Mouse (Mus musculus): Measurements from ENCODE around the gene Caprin2.

Gene Caprin2

GRCm38 (mm10) chr6:148838460-148838859, 57.6 kb downstream of the Caprin2 start:
- DNase-seq (ENCODE audit: low read depth, low spot score) = no peak

DNA sequence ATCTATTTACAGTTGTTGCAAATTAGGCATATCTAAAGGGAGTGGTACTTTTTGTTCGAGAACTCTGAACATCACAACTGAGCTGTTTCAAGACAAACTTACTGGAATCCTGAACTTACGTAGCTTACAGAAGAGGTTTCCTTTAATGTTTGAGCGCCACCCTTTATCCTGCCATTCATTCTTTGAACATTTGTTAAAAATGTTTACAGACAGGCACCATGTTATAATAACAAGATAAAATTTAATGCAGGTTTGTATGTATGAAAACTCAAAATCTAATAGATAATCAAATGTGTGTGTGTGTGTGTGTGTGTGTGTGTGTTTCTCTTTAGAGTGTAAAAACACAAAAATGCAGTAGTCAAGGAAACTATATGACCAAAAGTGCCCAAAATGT, 64.3 kb downstream of the Caprin2 start:
- no peak for DNase-seq (ENCODE audit: low read depth, low spot score)

DNA sequence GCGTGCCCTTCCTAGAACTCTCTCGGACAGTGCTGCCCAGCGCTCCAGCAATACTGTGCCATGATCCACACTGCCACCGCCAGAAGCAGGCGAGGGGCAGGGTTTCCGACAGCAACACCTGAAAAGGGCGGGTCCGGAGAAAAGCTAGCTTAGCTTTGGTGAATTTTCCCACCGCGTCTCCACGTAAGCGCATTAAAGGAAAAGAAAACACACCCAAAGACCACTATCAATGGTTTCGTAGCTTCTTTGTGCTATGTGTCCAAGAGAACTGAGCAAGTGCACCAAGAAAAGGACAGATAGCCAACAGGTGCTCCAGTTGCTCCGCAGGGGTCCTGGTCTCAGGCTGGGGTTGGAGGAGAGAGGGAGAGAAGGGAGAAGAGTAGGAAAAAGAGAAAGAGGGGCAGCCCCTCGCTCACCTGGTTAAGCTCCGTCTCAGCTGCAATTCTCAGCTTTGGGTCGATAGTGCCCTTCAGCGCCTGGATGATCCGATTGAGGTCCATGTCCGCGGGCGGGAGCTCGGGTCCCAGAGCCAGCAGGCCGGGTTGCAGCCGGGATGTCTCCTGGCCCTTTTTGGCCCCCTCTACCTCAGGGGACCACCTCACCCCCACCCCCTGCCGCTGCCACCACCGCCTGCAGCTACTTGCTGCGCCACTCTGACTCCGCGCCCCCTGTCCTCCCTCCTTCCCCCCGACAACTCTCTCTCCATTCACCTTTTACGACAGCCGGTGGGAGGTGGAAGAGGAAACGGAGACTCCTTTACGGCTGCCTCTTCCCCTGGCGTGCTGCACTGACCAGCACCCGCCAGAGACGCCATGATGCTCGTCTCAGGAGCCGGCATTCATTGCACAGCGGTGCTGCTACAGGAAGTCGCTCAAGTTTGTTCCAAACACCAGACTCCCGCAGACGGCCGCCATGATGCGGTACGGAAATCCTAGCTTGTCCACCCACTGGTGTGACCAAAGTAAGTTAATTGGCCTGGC, 65.0 kb downstream of the Caprin2 start, which contains the start of gene Ipo8:
Gene Ipo8 (minus strand): TSS at position 720 of the 980 bp plus-strand sequence.
- peak; percentile 87 for DNase-seq (ENCODE audit: low read depth, low spot score)

- DNase-seq (ENCODE audit: low read depth, low spot score) = no peak
These were observed 65.7 kb downstream of the Caprin2 start for GRCm38 (mm10) chr6:148830355-148830747.

DNA sequence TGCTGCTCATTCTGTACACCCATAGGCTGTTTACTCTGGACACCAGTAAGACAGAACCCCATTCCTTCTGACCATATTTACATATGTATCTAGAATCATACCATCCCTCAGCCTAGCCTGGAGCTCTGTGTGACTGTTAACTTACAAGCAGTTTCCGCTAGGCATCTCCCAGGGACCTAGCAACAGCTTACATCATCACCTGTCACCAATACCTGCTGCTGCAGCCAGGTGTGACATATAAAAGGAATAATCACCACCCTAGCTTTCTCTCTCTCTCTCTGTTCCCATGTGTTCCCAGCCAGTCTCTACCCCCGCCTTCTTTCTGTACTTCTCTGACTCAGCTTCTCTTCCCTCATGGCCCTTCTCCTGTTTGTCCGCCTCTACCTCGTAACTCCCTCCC, 69.9 kb downstream of the Caprin2 start:
- DNase-seq (ENCODE audit: low read depth, low spot score) = no peak

DNA sequence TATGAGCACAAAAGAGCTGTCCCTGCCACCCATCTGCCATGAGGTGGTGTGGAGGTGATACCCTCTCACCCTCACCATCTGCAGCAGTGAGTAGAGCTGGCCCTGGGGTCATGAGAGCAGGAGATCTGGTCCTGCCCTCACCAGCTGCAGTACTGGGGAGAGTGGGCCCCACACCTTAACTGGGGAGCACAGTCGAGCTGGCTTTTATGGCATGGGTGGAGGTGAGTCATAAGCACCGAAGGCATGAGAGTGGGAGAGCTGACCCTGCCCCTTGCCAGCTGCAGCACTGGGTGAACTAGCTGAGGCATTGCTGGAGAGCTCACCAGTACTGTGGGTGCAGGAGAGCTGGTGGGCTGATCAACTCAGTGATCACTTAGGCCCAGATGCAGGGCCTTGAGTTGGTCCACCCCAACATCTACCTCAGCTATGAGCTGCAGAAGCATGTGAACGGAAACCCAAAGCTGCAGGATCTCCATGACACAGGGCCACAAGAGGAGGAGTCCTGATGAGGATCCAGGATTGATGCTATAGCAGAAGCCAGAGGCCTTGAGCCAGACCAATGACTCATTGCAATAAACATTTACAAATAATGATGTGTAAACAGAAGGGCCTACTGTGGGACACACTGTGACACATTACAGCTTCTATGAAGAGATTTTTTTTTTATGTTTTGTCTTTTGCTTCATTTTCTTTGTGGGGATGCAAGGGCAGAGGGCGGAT, 77.3 kb downstream of the Caprin2 start:
- DNase-seq (ENCODE audit: low read depth, low spot score) = no peak

DNA sequence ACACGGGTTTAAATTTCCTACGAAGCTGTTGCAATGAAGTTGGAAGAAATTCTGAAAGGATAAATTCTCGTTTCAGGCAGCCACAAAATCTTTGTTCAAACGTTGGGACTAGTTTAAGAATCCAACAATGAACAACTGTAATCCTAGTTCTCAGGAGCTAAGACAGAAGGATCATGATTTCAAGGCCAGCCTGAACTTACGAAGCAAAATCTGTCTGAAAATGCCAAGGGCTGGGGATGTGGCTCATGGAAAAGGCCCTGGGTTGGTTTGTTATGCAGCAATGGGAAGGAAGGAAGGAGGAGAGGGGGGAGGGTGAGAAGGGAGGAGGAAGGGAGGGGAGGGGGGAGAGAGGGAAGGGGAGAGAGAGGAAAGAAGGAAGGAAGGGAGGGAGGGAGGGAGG, 79.3 kb downstream of the Caprin2 start:
- no peak for DNase-seq (ENCODE audit: low read depth, low spot score)

DNA sequence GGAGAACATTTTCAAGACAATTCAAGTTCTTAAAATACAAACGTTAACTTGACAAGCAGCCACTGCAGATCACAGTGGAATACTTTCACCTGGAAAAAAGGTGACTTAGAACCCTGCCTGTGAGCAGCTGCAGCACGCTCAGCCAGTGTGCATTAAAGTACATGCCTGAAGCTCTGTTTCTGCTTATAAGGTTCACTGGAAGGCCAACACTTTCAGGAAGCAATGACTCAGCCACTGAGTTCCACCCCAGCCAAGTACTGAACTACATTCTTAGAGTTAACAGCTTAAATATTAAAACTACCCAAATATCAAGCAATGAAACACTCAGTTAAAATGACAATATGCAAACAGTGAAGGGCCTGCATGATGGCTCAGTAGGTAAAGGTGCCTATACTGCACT, 84.9 kb downstream of the Caprin2 start:
- DNase-seq (ENCODE audit: low read depth, low spot score) = no peak

DNA sequence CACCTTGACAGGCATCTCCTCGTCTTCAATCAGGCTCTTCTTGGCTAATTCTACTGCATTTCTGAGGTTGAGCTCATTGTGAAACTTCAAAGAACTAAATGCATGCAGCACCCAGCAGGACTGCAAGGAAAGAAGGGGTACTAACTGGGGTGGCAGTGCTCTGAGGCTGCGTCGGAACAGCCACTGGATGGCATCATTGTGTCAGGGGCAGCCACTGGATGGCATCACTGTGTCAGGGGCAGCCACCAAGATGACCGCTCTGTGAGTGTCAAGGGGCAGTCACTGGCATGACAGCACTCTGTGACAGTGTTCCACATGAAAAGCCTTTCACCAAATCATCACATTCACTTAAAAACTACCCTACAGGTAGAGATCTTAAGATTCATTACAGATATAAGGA, 96.3 kb downstream of the Caprin2 start:
- DNase-seq (ENCODE audit: low read depth, low spot score) = no peak

DNA sequence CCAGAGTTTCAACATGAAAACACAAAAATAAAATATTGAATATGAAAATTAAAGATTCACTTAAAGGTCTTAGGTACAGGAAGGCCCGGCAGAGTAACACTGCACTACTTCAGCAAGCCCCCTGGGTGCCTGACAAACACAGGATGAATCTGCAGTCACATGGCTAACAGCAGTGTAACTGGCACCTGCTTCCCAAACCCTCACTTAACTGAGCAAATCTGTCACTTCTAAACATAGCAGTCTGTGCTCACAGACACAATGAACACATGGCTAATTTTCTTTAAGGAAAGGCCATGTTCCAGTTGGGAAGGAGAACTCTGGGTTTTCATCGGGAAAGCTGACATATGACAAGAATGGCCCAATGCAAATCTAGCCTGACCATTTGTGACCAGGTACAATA, 100.9 kb downstream of the Caprin2 start:
- no peak for DNase-seq (ENCODE audit: low read depth, low spot score)

All from retina, adult 2 months (tissue).